Mouse (Mus musculus) adrenal gland, postnatal 25 days (tissue): ENCODE data around the gene Ube2l6. TPM values are rescaled to one million over a fixed set of nuclear protein-coding genes. Genes with fewer than 3 reads are reported as not detected.

Source experiments
- DNase-seq: peaks from one replicate; pipeline ENCODE4 v3.0.0; 2021; ENCODE audit warnings: mixed read lengths
- long read RNA-seq: library from polyadenylated mRNA; stranded (forward); transcript quantifications from one replicate; pipeline ENCODE4 v2.0.0, GENCODE M21; 2021
- total RNA-seq: library from RNA; stranded (reverse); gene quantifications from 2 replicates; pipeline ENCODE4 v1.2.3, GENCODE M21; 2021

The Ube2l6 gene
- 16.9 and 19.9 TPM in 2 replicates for total RNA-seq
- long read RNA-seq, transcript Ube2l6-201 (4 exons, 1,560 nt): major isoform, 37 of 38 reads
- long read RNA-seq, partial matches to known transcripts: 0 of 38 reads
- long read RNA-seq, other reads (novel, unspliced or antisense): 1 of 38 reads

DNA sequence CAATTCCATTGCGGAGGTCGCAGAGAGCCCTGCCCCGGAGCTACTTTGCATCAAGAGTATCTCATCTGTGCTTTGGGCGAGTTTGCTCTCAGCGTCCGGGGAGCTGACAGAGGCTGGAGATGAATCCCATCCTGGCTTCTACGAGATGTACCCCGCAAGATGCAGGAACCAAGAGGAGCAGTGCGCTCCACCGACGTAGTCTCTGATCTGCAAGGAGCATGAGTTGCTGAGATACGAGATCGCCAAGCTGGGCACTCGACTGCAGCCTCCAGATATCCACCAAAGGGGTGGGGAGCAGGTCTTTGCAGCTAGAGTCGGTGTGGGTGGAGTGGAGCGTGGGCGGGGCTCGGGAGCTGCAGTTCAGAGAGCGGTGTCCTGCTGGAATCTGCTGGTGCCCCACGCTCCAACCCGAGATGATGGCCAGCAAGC, at the start of gene Ube2l6:
Gene Ube2l6 (plus strand): TSS at position 336 of the 429 bp plus-strand sequence.
- peak; percentile 71 for DNase-seq

DNA sequence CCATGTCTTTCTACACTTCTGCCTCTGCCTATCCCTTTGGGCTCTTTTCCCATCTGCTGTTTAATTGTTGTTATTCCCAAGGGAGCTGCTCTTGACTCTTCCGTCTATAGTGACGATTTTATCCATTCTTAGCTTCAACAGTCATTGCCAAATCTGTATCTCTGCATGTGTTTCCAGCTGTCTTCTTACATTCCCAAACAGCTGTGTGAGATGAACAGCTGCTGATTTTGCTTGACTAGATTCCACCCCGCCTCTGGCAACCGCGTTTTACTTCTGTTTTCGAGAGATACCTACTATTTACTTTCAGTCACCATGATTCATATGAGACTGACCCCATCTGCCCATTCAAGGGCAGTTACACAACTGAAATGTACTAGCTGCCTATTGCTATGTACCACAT, 48.5 kb upstream of the Ube2l6 start:
- no peak for DNase-seq

DNA sequence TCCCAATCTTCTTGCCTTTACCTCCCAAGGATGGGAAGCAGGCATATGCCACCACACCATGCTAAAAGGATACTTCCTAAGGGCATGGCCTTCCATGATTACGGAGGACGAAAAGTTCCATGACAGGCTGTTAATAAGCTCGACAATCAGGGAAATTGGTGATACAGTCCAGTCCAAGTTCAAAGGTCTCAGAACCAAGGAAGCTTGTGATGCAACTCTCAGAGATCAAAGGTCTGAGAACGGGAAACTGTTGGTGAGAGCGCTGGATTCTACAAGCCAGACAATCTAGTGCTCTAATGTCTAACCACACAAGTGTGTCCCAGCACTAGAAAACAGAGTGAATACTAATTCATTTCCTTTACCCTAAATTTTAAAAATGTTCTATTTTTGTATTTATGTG, 42.4 kb upstream of the Ube2l6 start:
- DNase-seq: no peak

DNA sequence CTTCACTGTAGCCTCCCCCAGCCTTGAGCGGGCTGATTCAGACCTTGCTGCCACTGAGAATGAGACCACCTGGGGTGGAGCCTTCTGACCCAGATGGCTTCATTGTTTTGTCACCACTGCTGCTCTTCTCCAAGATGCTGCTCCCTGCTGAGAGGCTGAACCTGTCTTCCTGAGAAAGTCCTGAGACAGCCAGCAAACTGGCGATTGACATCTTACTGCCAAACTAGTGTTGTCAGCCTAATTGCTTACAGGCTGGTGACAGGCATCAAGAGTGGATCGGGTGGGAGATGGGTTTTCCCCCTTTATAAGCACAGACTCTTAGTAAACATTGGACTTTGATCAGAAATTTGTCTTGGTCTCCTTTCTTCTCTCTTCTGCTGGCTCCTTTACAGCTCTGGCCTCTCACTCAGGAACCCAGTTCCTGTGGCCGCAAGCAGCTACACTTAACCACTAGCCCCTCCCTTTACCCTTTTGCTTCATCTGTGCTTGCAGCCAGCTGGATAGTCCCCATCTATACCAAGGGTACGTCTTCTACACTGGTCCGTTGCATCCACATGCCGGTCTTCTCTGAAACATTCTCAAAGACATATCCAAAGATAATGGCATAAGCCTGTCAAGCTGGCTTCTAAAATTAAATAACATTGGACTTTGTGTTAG, 41.5 kb upstream of the Ube2l6 start:
- no peak for DNase-seq

DNA sequence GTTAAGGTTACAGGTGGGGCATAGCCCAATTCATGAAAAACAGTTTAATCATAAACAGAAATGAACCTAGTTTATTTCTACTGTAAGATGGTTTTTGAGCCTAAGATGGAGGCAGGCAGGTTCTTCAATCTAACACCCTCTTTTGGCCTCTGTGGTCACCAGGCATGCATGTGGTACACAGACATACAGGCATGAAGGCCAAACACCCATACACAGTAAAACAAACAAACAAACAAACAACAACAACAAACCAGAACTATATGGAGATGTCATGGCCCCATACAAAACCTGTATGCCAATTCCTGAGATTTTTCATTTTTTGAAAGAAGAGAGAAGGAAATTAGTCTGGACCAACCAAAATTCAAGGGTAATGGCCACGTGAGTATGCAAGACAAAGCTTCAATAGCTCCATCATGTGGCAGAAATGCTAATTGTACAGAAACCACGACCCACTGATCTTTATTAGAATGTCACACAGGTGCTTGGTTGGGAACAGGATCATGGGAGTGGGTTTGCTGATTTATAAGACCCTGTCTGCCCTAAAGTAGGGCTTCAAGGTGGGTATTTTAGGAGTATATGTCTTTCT, 40.0 kb upstream of the Ube2l6 start:
- no peak for DNase-seq

DNA sequence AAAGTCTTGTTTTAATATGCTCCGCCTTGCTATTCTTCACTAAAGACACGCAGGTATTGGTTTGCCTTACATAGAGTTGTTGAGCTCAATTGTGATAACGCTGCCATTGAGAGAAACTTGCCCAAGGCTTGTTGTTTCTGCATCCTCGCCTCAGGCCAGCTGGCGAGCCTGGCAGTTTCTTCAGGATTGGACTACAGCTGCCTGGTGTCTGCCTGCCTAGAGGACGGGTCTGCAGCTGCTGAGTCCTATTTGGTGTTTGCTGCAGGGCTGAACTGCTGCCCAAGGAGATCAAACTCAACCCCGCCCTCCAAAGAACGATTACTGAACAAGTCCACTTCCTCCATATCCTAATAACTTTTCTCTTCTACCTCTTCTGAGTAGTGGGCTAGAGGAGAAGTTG, 37.9 kb upstream of the Ube2l6 start:
- no peak for DNase-seq

DNA sequence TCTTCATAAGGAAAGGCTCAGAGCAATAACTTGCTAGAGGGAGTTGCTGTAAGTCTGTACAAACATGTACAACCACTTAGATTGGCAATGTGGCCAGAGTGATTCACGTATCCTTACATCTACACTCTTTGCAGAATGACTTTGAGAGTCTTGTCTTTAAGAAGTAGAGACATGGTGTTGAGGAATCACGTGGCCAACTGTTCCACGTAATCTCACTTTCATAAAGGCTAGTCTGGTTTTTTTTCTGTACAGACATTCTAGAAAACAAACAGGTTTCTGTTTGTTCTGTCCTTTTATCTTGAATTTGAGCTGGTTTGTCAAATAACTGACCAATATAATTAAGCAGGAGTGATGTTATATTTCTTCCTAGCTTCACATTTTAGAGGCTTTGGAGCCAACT, 37.3 kb upstream of the Ube2l6 start:
- DNase-seq: no peak

DNA sequence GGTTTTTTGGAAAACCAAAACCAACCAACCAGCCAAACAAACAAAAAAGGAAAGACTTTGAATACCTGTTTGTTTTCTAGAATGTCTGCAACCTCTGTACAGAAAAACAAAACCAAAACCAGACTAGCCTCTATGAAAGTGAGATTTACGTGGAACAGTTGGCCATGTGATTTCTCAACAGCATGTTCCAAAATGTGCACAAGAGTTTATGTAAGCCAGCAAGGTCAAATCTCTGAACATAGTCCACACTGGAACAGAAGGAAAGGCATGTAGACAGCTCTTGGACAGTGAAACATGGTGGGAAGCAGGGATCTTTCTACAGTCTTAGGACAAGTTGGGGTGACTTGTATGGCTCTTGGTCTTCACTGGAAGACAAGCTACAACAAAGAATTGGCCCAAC, 36.8 kb upstream of the Ube2l6 start:
- no peak for DNase-seq

DNA sequence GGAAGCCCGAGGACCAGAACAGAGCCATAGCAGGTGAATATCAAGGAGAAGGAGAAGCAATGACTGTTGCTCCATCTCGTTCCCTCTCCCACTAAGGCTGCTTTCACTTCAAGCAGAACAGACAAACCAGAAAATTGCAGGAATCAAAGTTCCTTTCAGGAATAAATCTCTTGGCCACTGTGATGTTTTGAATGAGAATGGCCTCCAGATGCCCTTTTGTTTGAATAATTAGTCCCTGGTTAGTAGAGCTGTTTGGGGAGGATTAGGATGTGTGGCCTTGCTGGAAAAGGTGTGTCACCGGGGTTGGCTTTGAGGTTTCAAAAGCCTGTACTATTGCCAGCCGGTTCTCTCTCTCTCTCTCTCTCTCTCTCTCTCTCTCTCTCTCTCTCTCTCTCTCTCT, 36.3 kb upstream of the Ube2l6 start:
- no peak for DNase-seq

DNA sequence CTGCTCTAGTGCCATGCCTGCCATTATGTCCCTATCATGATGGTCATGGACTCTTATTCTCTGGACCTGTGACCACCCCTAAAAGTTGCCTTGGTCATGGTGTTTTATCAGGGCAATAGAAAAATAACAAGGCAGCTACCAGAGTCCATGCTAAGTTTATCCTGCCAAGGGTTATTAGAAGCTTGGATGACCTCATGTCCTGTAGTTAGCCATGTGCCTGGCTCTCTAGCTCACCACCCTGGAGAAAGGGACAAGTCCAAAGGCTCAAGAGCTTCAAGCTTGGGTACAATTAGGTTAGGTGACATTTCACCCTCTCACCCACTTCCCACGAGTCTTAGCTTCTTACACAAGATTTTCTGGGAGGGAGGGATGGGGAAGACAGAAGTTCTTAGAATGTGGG, 35.8 kb upstream of the Ube2l6 start:
- no peak for DNase-seq

DNA sequence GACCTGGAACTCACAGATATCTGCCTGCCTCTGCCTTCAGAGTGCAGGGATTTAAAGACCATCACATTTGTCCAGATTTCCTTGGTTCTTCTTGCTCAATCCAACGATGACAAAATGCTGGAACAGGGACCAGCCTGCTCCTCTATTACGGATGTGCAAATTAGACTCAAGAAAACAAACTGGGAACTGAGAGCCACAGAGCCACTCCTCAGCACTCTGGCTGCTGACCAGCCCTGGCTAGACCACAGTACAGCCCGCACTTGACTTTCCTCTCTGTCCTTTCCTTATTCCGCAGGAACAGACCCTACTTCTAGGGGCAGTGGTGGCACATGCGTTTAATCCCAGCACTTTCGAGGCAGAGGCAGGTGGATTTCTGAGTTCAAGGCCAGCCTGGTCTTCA, 28.1 kb upstream of the Ube2l6 start:
- DNase-seq: no peak

DNA sequence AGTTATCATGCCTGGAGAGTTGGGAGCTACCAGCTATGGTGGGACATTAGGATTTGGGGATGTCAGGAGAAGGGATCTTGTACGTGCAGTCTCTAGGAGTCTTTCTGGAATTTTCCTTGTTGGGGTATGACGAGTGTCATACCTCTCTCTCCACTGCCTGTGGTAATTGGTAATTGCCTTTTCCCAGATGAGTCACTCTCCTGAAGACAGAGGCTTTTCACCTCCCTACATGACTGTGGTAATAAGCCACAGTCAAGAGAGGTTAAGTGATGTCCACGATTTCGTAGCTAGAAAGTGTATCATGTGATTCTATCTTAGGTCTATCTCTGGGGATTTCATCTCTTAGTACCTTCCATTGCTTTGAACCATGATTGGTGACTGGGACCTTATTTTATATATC, 26.2 kb upstream of the Ube2l6 start:
- no peak for DNase-seq

DNA sequence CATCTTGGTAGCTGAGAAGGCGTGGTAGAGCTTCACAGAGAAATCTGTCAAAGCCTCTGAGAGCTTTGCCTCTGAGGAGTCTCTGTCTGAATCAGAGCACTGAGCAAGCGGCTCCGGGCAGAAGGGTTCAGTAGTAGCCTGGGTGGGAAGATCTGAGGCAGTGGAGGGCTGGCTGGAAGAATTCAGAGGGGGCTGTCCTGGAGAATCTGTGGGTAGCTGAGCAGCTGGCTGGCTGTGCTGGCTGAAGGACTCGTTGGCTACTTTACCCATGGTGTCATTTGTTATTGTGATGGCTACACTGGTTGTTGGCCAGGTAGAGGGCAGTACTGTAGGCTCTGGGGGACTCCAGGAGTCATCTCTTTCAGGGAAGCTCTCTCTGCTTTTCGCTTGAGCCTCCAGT, 25.4 kb upstream of the Ube2l6 start:
- DNase-seq: no peak

DNA sequence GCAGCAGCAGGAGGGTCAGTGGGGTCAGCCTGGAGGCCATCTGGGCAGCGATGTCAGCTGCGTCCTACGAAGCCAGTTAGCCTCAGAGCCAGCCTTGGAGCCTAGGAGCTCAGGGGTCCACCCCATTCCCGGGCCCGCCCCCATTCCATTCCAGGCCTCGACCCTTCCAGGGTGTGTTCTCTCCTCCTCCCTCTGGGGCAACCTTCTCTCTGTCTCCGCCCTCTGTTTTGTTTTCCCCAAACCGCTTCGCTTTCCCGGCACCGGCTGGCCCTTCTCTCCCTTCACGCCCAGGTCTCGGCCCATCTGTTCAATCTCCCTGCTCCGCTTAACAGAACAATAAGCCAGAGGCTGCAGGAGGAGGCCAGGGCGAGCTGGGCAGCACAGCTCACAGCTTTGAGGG, 23.9 kb upstream of the Ube2l6 start:
- peak; percentile 21 for DNase-seq

DNA sequence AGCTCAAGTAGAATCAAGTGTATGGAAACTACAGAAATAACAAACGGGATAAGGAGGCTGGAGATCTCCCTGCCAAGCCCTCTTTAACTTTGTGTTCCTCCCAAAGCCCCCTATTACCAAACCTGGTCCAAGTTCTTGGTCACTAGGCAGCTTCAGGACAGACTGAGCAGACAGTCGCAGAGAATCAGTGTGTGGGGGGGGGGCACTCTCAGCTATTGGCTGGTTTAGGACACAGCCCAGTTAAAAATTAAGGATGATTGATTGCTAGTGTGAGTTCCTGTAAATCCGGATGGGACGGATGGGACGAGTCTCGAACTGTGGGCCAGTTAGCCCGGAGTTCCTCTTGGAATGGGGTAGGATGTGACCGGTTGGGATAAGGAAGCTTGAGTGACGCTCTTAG, 23.4 kb upstream of the Ube2l6 start, which contains the start of gene Serping1:
Gene Serping1 (minus strand): TSS at position 204 of the 400 bp plus-strand sequence.
- DNase-seq: no peak

DNA sequence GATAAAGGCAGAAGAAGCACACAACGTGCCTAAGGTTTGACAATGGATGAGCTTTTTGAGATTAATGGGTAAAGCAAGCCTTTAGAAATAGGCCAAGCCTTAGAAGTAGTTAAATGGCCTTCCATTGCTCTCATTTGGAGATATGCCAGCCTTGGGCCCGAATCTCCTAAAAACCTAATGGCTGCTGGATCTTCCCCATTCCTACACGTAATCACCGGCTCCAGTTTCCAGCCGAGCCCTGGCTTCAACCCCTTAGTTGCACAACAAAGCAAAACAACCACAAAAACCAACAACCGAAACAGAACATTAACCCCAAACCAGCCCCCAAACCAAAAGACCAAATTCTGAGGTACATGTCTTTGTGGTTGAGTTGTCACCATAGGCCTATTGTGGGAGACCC, 23.0 kb upstream of the Ube2l6 start:
- no peak for DNase-seq

DNA sequence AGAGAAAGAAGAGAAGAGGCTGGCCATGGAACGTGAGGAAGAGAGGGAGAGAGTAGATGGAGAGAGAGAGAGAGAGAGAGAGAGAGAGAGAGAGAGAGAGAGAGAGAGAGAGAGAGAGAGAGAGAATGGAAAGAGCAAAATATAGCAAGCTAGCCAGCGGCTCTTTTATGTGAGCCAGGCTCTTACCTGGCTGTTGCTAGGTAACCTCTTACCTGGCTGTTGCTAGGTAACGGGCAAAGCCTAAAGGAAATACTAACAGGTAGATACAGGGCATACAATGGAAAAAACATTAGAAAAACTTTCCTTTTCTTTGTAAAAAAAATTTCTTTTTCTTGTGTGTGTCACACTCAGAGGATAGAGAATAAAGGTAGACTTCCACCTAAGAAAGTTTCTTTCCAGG, 20.9 kb upstream of the Ube2l6 start:
- no peak for DNase-seq

DNA sequence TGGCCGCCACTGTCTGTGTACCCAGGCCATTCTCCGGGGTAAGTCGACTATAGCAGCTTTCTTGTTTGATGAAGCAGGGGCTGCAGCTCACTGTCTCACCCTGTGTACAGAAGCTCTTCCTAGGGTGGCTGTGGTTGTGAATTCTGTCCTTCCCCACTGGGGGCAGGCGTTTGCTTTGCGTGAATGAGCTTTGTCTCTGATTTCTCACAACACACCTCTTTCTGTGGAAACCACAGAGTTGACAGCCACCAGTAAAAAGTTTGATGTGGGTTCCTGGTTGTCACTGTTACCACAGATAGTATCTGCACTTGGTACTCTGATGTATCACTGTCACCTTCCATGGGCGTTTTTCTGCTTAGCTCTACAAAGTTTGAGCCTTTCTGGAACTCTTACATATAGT, 19.4 kb upstream of the Ube2l6 start:
- no peak for DNase-seq

DNA sequence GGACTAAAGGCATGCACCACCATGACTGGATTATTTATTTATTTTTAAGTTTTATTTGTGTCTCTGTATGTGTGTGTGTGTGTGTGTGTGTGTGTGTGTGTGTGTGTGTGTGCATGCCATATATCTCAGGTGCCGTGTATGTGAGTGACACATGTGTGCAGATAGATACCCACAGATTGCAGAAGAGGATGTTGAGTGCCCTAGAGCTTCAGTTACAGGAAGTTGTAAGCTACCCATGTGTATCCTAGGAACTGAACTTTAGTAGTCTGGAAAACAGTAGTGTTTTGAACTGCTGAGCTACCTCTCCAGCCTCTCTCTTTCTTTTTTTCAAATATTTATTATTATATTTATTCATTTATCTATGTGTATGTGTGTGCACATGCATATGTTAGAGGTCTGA, 15.3 kb upstream of the Ube2l6 start:
- DNase-seq: no peak

DNA sequence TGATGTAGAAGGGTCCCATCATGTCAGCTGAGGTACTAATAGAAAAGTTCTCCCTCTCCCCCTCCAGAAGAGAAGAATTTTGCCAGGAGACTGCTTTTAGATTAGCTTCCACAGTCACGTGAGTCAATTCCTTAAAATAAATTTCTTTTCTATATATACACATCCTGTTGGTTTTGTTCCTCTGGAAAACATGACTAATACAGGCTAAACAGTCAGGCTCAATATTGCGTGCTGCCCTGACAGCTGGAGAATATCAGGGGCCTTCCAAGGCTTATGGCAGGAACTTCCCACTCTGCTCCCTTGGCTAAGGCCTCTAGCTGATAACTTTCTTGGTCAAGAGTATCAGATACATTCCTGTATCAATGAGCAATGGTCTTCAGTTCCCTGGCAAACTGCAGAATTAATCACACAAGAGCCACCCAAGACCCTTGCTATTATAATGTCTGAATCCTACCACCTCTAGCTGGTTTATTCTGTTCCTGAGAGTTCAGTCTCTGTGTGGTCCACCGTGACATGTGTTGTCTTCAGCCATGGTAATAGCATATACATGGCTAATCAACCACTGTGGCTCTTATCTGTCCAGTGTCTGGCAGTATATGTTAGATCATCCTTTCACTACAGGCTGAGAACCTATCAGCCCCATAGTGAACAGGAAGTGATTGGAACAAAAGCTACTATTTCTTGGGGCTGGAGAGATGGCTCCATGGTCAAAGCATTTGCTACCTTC, 14.6 kb upstream of the Ube2l6 start:
- no peak for DNase-seq

DNA sequence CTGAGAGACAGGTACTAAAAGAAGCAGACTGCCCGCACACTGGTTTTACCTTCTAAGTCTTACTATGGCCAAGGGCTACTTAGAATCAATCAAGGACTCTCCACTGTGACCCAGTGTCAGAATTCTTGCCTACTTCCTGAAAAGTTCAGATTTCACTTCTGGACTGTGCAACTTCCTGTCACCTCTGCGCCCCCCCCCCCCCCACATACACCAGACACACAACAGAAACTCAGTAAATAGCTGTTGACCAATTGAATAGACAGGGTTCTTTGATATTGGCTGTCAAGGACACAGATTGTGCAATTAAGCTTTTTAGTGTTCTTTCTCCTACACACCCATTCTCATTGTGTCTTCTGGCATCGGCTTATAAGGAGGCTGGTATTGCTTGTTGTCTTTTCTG, 10.3 kb upstream of the Ube2l6 start:
- no peak for DNase-seq

DNA sequence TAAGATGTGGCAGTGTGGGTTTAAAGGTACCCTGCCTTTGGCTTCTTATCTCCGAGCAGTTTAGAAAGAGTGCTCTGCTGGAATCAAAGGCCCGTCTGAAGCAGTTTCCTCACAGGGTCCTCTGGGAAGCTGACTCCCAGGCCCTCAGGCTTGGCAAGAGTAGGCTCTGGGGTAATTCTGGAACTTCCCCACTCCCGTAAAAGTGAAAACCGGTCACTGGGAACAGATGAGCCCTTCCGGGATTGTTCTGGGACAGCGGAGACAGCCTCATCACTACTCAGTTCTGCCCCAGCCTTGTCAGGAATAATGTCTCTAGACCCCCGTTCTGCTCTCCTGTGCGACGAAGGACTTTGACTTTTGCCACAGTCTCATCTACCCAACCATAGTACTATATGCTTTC, 8.2 kb upstream of the Ube2l6 start:
- DNase-seq: no peak

DNA sequence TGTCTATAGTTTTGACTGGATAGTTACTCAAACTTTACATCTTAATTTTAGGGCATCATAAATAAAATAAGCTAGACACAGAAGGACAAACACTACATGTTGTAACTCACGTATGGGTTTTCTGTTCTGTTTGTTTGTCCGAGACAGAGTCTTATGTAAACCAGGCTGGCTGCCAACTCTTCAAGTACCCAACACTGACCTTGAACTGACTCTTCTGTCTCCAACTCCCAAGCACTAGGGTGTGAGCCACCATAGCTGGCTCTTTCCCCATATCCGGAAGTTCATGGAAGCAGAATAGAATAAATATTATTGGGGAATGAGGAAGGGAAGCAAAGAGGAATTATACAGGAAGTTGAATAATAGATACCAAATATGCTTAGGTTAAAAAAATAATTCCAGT, 6.1 kb upstream of the Ube2l6 start:
- no peak for DNase-seq

DNA sequence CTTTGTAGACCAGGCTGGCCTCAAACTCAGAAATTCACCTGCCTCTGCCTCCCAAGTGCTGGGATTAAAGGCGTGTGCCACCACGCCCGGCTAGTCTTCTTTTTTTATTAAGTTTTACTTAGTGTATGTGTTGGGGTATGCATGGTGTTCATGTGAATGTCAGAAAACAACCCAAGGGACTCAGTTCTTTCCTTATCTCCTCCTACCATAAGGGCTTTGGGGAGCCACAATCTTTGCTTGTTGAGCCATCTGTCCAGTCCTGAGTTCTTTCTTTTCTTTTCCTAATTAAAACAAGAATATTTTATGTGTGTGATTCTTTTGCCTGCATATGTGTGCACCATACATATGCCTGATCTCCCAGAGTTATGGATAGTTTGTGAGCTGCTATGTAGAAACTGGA, 5.5 kb upstream of the Ube2l6 start:
- no peak for DNase-seq
